Mouse (Mus musculus) brain, embryonic 14.5 days (tissue): ENCODE measurements at regions not wholly inside any gene's neighbourhood (a gene's known extent, or its start where the extent isn't known, plus 50 kb on each side); places are given as distances from the start of the nearest gene placed in this dataset.

Source experiments
- CTCF ChIP-seq: fragments of 200-500 bp; IDR thresholded peaks from 2 replicates; pipeline ENCODE4 v1.5.1; 2012; ENCODE audit warnings: inconsistent platforms, mild to moderate bottlenecking, moderate library complexity, borderline replicate concordance; ENCODE audit not compliant: insufficient read depth, insufficient read length; ENCODE audit errors: extremely low read depth
- POLR2A ChIP-seq: fragments of 200-500 bp; IDR thresholded peaks from 2 replicates; pipeline ENCODE4 v1.6.1; 2012; ENCODE audit warnings: mild to moderate bottlenecking, inconsistent platforms, borderline replicate concordance; ENCODE audit not compliant: poor library complexity, insufficient read depth, insufficient read length, severe bottlenecking; ENCODE audit errors: extremely low read depth

- TF ChIP-seq CTCF (no peak), POLR2A (no peak)
Observed at GRCm38 (mm10) chr7:122897148-122897547, 68.3 kb upstream of the Rbbp6 start.
